Mouse (Mus musculus): ENCODE data around the gene Pigb. TPM values are rescaled to one million over a fixed set of nuclear protein-coding genes. Genes with fewer than 3 reads are reported as not detected.

The Pigb gene
- 14.2 TPM for polyA plus RNA-seq (2014; fragmentation: Illumina TruSeq; extraction: RNeasy Lipid Tissue Mini Kit (QIAGEN cat#74804); ENCODE audit: low read depth, low replicate concordance)

GRCm38 (mm10) chr9:73040080-73040479, at the start of gene Pigb:
Pigb (minus strand) TSS chr9:73040378.

GRCm38 (mm10) chr9:73044146-73045079, 4.2 kb upstream of the Pigb start, which contains the start of gene Rab27a:
Rab27a (plus strand) TSS chr9:73044854.

GRCm38 (mm10) chr9:72985250-72986220, 54.6 kb downstream of the Pigb start, which contains the start of the genes Ccpg1os and Ccpg1:
Ccpg1os (minus strand) TSS chr9:72985382.
Ccpg1 (plus strand) TSS chr9:72985429.

GRCm38 (mm10) chr9:72958521-72959450, 81.4 kb downstream of the Pigb start, which contains the start of the genes Dyx1c1 and Gm44503:
Dyx1c1 (plus strand) TSS chr9:72958785.
Gm44503 (plus strand) TSS chr9:72958852.

Other genes starting within 250 kb of the Pigb start
- 0.17 TPM for gene Prtg, start 233.5 kb downstream of the Pigb start, polyA plus RNA-seq (2014; fragmentation: Illumina TruSeq; extraction: RNeasy Lipid Tissue Mini Kit (QIAGEN cat#74804); ENCODE audit: low read depth, low replicate concordance)
- gene Pygo1, start 114.7 kb downstream of the Pigb start, polyA plus RNA-seq (2014; fragmentation: Illumina TruSeq; extraction: RNeasy Lipid Tissue Mini Kit (QIAGEN cat#74804); ENCODE audit: low read depth, low replicate concordance): 11.5 TPM
- 4.0 TPM for gene Dyx1c1, start 81.6 kb downstream of the Pigb start, polyA plus RNA-seq (2014; fragmentation: Illumina TruSeq; extraction: RNeasy Lipid Tissue Mini Kit (QIAGEN cat#74804); ENCODE audit: low read depth, low replicate concordance)
- gene Gm44503, start 81.5 kb downstream of the Pigb start, polyA plus RNA-seq (2014; fragmentation: Illumina TruSeq; extraction: RNeasy Lipid Tissue Mini Kit (QIAGEN cat#74804); ENCODE audit: low read depth, low replicate concordance): 1.0 TPM
- 20.4 TPM for gene Ccpg1os, start 55.0 kb downstream of the Pigb start, polyA plus RNA-seq (2014; fragmentation: Illumina TruSeq; extraction: RNeasy Lipid Tissue Mini Kit (QIAGEN cat#74804); ENCODE audit: low read depth, low replicate concordance)
- gene Ccpg1, start 54.9 kb downstream of the Pigb start, polyA plus RNA-seq (2014; fragmentation: Illumina TruSeq; extraction: RNeasy Lipid Tissue Mini Kit (QIAGEN cat#74804); ENCODE audit: low read depth, low replicate concordance): 313 TPM
- 39.6 TPM for gene Rab27a, start 4.5 kb upstream of the Pigb start, polyA plus RNA-seq (2014; fragmentation: Illumina TruSeq; extraction: RNeasy Lipid Tissue Mini Kit (QIAGEN cat#74804); ENCODE audit: low read depth, low replicate concordance)
- not detected for gene Khdc3, start 61.5 kb upstream of the Pigb start, polyA plus RNA-seq (2014; fragmentation: Illumina TruSeq; extraction: RNeasy Lipid Tissue Mini Kit (QIAGEN cat#74804); ENCODE audit: low read depth, low replicate concordance)
- not detected for gene Gm20509, start 62.1 kb upstream of the Pigb start, polyA plus RNA-seq (2014; fragmentation: Illumina TruSeq; extraction: RNeasy Lipid Tissue Mini Kit (QIAGEN cat#74804); ENCODE audit: low read depth, low replicate concordance)
- 82.2 TPM for gene Rsl24d1, start 73.0 kb upstream of the Pigb start, polyA plus RNA-seq (2014; fragmentation: Illumina TruSeq; extraction: RNeasy Lipid Tissue Mini Kit (QIAGEN cat#74804); ENCODE audit: low read depth, low replicate concordance)

Measured in adrenal gland, adult 10 weeks (tissue).